In the genomic region with DNA sequence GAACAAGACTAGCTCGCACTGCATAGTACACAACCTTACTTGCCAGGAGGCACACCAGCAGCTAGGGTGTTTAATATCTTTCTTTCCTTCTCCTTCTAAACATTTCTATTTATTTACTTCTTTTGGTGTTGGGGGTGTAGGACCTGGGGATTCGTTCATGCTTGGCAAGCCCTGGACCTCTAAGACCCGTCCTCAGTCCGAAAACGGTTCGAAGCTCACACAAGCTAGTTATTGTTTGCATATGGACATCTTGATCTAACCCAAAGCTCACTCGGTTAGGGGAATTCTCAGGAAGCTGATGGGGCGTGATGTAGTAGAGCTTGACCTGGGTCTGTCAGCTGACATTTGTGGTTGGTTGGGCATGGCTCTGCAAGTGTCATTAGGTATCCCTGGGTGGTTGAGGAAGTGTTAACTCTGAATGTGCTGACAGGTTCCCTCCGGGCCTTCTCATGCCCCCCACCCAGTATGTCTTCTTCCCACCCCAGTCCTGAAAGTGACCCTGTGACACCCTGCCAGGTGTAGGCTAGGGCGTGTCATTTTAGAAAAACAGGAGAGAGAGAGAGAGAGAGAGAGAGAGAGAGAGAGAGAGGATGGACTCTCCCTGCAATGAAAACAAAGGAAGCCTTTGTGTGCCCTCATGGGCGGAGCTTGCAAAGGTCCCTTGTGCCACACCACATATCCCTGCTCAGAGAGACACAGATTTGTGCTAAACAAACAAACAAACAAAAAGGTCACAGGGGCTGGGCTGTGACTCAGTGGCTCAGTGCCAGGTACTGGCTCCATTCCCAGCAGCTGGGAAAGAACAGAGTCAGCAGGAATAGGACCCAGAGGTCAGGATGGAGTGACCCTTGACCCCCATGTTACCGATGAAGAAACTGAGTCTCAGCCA, we compare ENCODE assay signal across 9 mouse cellular contexts. TPM values are rescaled to one million over a fixed set of nuclear protein-coding genes. Genes with fewer than 3 reads are reported as not detected.
DNase-seq lines count a peak whose midpoint lies in the region; ATAC-seq and TF ChIP-seq lines count a peak whose summit lies in the region.
"Had no signal": no experiment of that assay in that cellular context is flagged by ENCODE, and none has a peak within 500 bp of the region (broad histone marks: within the 10 kb centered on the region; RNA-seq: fewer than 3 reads in every experiment).

No protein-coding gene starts in this region.

- no peaks in the 10 kb centered on the region for H3K27me3 ChIP-seq in liver, adult 2 months (ENCODE audit: control insufficient read depth, insufficient read depth, low read length)
- H3K27me3 ChIP-seq in heart, embryonic 12.5 days (replicated peaks): no peaks in the 10 kb centered on the region
- no peaks in the 10 kb centered on the region for H3K27me3 ChIP-seq in hindbrain, postnatal 0 days (ENCODE audit: insufficient read depth, low read length)
- H3K27me3 ChIP-seq: limb, embryonic 13.5 days had no signal

- H3K27ac ChIP-seq in liver, adult 2 months (replicated peaks; ENCODE audit: insufficient read depth, low read depth, low read length): peak overlapping the region; percentile 32
- H3K27ac ChIP-seq in heart, embryonic 12.5 days (ENCODE audit: poor library complexity, severe bottlenecking): 0 out of 2 replicates have a peak overlapping the region, but pooled peaks have one; percentile 53
- no peak overlapping the region for H3K27ac ChIP-seq in hindbrain, postnatal 0 days
- H3K27ac ChIP-seq: limb, embryonic 13.5 days had no signal

- no peak for TF ChIP-seq POLR2A in liver, adult 2 months (IDR thresholded peaks at IDR 0.05; ENCODE audit: extremely low read depth, insufficient read depth, low read length)

- no peaks in the 10 kb centered on the region for H3K36me3 ChIP-seq in liver, adult 2 months (ENCODE audit: control insufficient read depth, insufficient read depth, low read length)
- no peaks in the 10 kb centered on the region for H3K36me3 ChIP-seq in heart, embryonic 12.5 days
- no peaks in the 10 kb centered on the region for H3K36me3 ChIP-seq in hindbrain, postnatal 0 days (ENCODE audit: insufficient read depth, low read length)
- H3K36me3 ChIP-seq: limb, embryonic 13.5 days had no signal

- H3K79me2 ChIP-seq in liver, adult 2 months (ENCODE audit: control insufficient read depth, insufficient read depth, low read length): peaks cover 22% of the 10 kb centered on the region; the same call in 1 of the 2 replicates

- no peak for TF ChIP-seq CTCF in liver, adult 2 months (IDR thresholded peaks at IDR 0.05; ENCODE audit: low read depth, low read length)
- no peak for TF ChIP-seq CTCF in hindbrain, postnatal 0 days (IDR thresholded peaks at IDR 0.05; ENCODE audit: low read depth)

- H3K9me3 ChIP-seq in heart, embryonic 12.5 days (replicated peaks): peaks cover 6% of the 10 kb centered on the region
- H3K9me3 ChIP-seq in hindbrain, postnatal 0 days (ENCODE audit: low read length): no peaks in the 10 kb centered on the region

- H3K4me3 ChIP-seq in liver, adult 2 months (ENCODE audit: insufficient read depth, low read depth, low read length): no peak overlapping the region
- H3K4me3 ChIP-seq in heart, embryonic 12.5 days: no peak overlapping the region
- no peak overlapping the region for H3K4me3 ChIP-seq in hindbrain, postnatal 0 days (ENCODE audit: low read length)
- H3K4me3 ChIP-seq: limb, embryonic 13.5 days had no signal

- ATAC-seq in activated CD4-positive, CD25-positive, alpha-beta regulatory T cell, adult 4 months: peak; percentile 79
- no peak for ATAC-seq in heart, embryonic 12.5 days (ENCODE audit: insufficient number of reproducible peaks, low FRiP score)
- ATAC-seq in hindbrain, postnatal 0 days: no peak

- WGBS in liver, adult 2 months: 32% methylated on average over 12 of the region's 12 CpGs
- WGBS in heart, embryonic 12.5 days: 58% methylated on average over 12 of the region's 12 CpGs
- 62% methylated on average over 12 of the region's 12 CpGs for WGBS in hindbrain, postnatal 0 days

- no peak overlapping the region for H3K9ac ChIP-seq in liver, adult 2 months (ENCODE audit: low read depth, low read length)
- no peak overlapping the region for H3K9ac ChIP-seq in heart, embryonic 12.5 days
- H3K9ac ChIP-seq in hindbrain, postnatal 0 days (replicated peaks; ENCODE audit: low read length): no peak overlapping the region
- H3K9ac ChIP-seq: limb, embryonic 13.5 days had no signal

- no peak overlapping the region for H3K4me2 ChIP-seq in heart, embryonic 12.5 days
- H3K4me2 ChIP-seq in hindbrain, postnatal 0 days (ENCODE audit: low read depth, low read length): no peak overlapping the region
- H3K4me2 ChIP-seq: limb, embryonic 13.5 days had no signal

- DNase-seq in liver, adult 2 months (ENCODE audit: extremely low read depth, low read depth, low spot score): peak; percentile 97
- no peak for DNase-seq in liver
- DNase-seq in layer of hippocampus, postnatal 10 days (ENCODE audit: low spot score in 2 of 2): peak; percentile 34 to 46
- DNase-seq in spleen, adult 12 weeks (ENCODE audit: low spot score): peak; percentile 54
- no peak for DNase-seq in thymus, postnatal 36 days
- DNase-seq in hindbrain, postnatal 0 days (ENCODE audit: low spot score): no peak

- peaks cover 43% of the 10 kb centered on the region for H3K4me1 ChIP-seq in liver, adult 2 months (ENCODE audit: control insufficient read depth, insufficient read depth, low read length)
- peaks cover 40% of the 10 kb centered on the region for H3K4me1 ChIP-seq in heart, embryonic 12.5 days (replicated peaks)
- no peaks in the 10 kb centered on the region for H3K4me1 ChIP-seq in hindbrain, postnatal 0 days (ENCODE audit: insufficient read depth, low read length)

RNA-seq across cellular contexts. Expression of gene Irak2, which starts 23.3 kb away (rescaled TPM):
- total RNA-seq in liver, adult 2 months (2014; rRNA removed): 18.2 and 20.7 TPM in 2 replicates
- polyA plus RNA-seq in liver, adult 2 months (2012; rRNA removed): 30.8 and 36.1 TPM in 2 replicates
- polyA plus RNA-seq in activated CD4-positive, CD25-positive, alpha-beta regulatory T cell, adult 4 months (2017; shearing (Covaris generic)): 10 to 100 TPM; 21.9 to 29.8 TPM
- 7.0 and 7.9 TPM in 2 replicates for polyA plus RNA-seq in heart, embryonic 12.5 days (2016; fragmentation: Nextera tagmentation; extraction: Ambion mirVana)
- 10 to 100 TPM; 15.0 TPM for total RNA-seq in layer of hippocampus, postnatal 10 days (2021)
- total RNA-seq in hindbrain, postnatal 0 days (2014; rRNA removed): 12.1 and 13.9 TPM in 2 replicates
- 4.6 and 4.8 TPM in 2 replicates for polyA plus RNA-seq in hindbrain, postnatal 0 days (2015; fragmentation: Nextera tagmentation; extraction: Ambion mirVana)

RNA-seq across cellular contexts. Expression of gene Tatdn2, which starts 35.3 kb away (rescaled TPM):
- total RNA-seq in liver, adult 2 months (2014; rRNA removed): 15.0 and 19.9 TPM in 2 replicates
- polyA plus RNA-seq in liver, adult 2 months (2012; rRNA removed): 15.6 and 16.7 TPM in 2 replicates
- polyA plus RNA-seq in activated CD4-positive, CD25-positive, alpha-beta regulatory T cell, adult 4 months (2017; shearing (Covaris generic)): 1 to 10 TPM; 1.0 to 5.0 TPM
- 0.87 and 1.1 TPM in 2 replicates for polyA plus RNA-seq in heart, embryonic 12.5 days (2016; fragmentation: Nextera tagmentation; extraction: Ambion mirVana)
- 10 to 100 TPM; 59.7 to 74.3 TPM for total RNA-seq in layer of hippocampus, postnatal 10 days (2021)
- 52.2 and 55.5 TPM in 2 replicates for total RNA-seq in hindbrain, postnatal 0 days (2014; rRNA removed)
- 0.89 and 1.6 TPM in 2 replicates for polyA plus RNA-seq in hindbrain, postnatal 0 days (2015; fragmentation: Nextera tagmentation; extraction: Ambion mirVana)

RNA-seq across cellular contexts. Expression of gene Vhl, which starts 37.8 kb away (rescaled TPM):
- 7.2 and 9.1 TPM in 2 replicates for total RNA-seq in liver, adult 2 months (2014; rRNA removed)
- polyA plus RNA-seq in liver, adult 2 months (2012; rRNA removed): 12.1 and 14.0 TPM in 2 replicates
- polyA plus RNA-seq in activated CD4-positive, CD25-positive, alpha-beta regulatory T cell, adult 4 months (2017; shearing (Covaris generic)): 10 to 100 TPM in 1 of 2 experiments, 1 to 10 TPM in 1; 7.1 to 14.5 TPM
- 30.3 and 32.7 TPM in 2 replicates for polyA plus RNA-seq in heart, embryonic 12.5 days (2016; fragmentation: Nextera tagmentation; extraction: Ambion mirVana)
- total RNA-seq in layer of hippocampus, postnatal 10 days (2021): 10 to 100 TPM; 65.8 to 70.5 TPM
- total RNA-seq in hindbrain, postnatal 0 days (2014; rRNA removed): 95.7 and 95.9 TPM in 2 replicates
- polyA plus RNA-seq in hindbrain, postnatal 0 days (2015; fragmentation: Nextera tagmentation; extraction: Ambion mirVana): 65.4 and 66.8 TPM in 2 replicates

RNA-seq across cellular contexts. Expression of gene Brk1, which starts 57.0 kb away (rescaled TPM):
- total RNA-seq in liver, adult 2 months (2014; rRNA removed): 70.3 and 76.0 TPM in 2 replicates
- polyA plus RNA-seq in liver, adult 2 months (2012; rRNA removed): 75.9 and 80.3 TPM in 2 replicates
- 100 to 1,000 TPM; 275 to 326 TPM for polyA plus RNA-seq in activated CD4-positive, CD25-positive, alpha-beta regulatory T cell, adult 4 months (2017; shearing (Covaris generic))
- 156 and 165 TPM in 2 replicates for polyA plus RNA-seq in heart, embryonic 12.5 days (2016; fragmentation: Nextera tagmentation; extraction: Ambion mirVana)
- total RNA-seq in layer of hippocampus, postnatal 10 days (2021): 100 to 1,000 TPM; 221 TPM
- 179 and 211 TPM in 2 replicates for total RNA-seq in hindbrain, postnatal 0 days (2014; rRNA removed)
- 295 TPM in 2 replicates for polyA plus RNA-seq in hindbrain, postnatal 0 days (2015; fragmentation: Nextera tagmentation; extraction: Ambion mirVana)

RNA-seq across cellular contexts. Expression of gene Ghrl, which starts 58.1 kb away (rescaled TPM):
- total RNA-seq in liver, adult 2 months (2014; rRNA removed): not detected in 2 replicates
- not detected in 2 replicates for polyA plus RNA-seq in liver, adult 2 months (2012; rRNA removed)
- not detected for polyA plus RNA-seq in activated CD4-positive, CD25-positive, alpha-beta regulatory T cell, adult 4 months (2017; shearing (Covaris generic))
- polyA plus RNA-seq in heart, embryonic 12.5 days (2016; fragmentation: Nextera tagmentation; extraction: Ambion mirVana): 0.46 TPM in 1 of 2 replicates, not detected in the other
- under 1 TPM in 1 of 2 experiments, not detected in 1; 0.69 TPM for total RNA-seq in layer of hippocampus, postnatal 10 days (2021)
- not detected in 2 replicates for total RNA-seq in hindbrain, postnatal 0 days (2014; rRNA removed)
- polyA plus RNA-seq in hindbrain, postnatal 0 days (2015; fragmentation: Nextera tagmentation; extraction: Ambion mirVana): 0.28 and 0.51 TPM in 2 replicates

Comparison
In these comparisons a context has a peak if more than half of its experiments do, and no peak if none do; other contexts are left out.
1. DNase-seq: peak in liver, adult 2 months (single experiment), layer of hippocampus, postnatal 10 days (2 of 2) and spleen, adult 12 weeks (single experiment); none in liver (single experiment), thymus, postnatal 36 days (0 of 2) and hindbrain, postnatal 0 days (single experiment).